In genomic region chr14:23885539-23885938, GRCm38 (mm10) we compare ENCODE assay signal across 7 mouse cellular contexts.
DNase-seq lines count a peak whose midpoint lies in the region.

No protein-coding gene starts in this region.

- DNase-seq in retina, postnatal 1 day: peak; percentile 54
- DNase-seq in retina, embryonic 14.5 days (ENCODE audit: low spot score): no peak
- DNase-seq in gastrocnemius, adult 18-20 months (ENCODE audit: low spot score): peak; percentile 49
- DNase-seq in layer of hippocampus, adult 9-10 months (ENCODE audit: low spot score): peak; percentile 46
- DNase-seq in right cerebral cortex, adult 2 months (ENCODE audit: low spot score in 2 of 2): peak; percentile 83 to 84
- no peak for DNase-seq in spleen, postnatal 10 days (ENCODE audit: low spot score in 2 of 2)
- no peak for DNase-seq in embryo, embryonic 9.5 days (ENCODE audit: extremely low spot score)

Comparison
In these comparisons a context has a peak if more than half of its experiments do, and no peak if none do; other contexts are left out.
1. DNase-seq: peak in retina, postnatal 1 day (single experiment), gastrocnemius, adult 18-20 months (single experiment), layer of hippocampus, adult 9-10 months (single experiment) and right cerebral cortex, adult 2 months (2 of 2); none in retina, embryonic 14.5 days (single experiment), spleen, postnatal 10 days (0 of 2) and embryo, embryonic 9.5 days (single experiment).